Mouse (Mus musculus) hindbrain, embryonic 15.5 days (tissue): ENCODE measurements around the gene Cmtm6. TPM values are rescaled to one million over a fixed set of nuclear protein-coding genes. Genes with fewer than 3 reads are reported as not detected.

Experiments
- ATAC-seq: fragments of 200-750 bp; cut with Nextera tagmentation; 2 replicates; pipeline ENCODE4 v1.8.0; 2017; ENCODE audit warnings: low read depth, moderate number of reproducible peaks, moderate TSS enrichment; ENCODE audit not compliant: low FRiP score
- H3K27ac ChIP-seq: fragments of 300-500 bp; sonication (generic); replicated peaks from 2 replicates; pipeline ENCODE4 v1.5.1; 2015; ENCODE audit warnings: mild to moderate bottlenecking, inconsistent platforms
- H3K27me3 ChIP-seq: fragments of 300-500 bp; sonication (generic); 2 replicates; pipeline ENCODE4 v1.6.1; 2015; ENCODE audit warnings: control low read depth, inconsistent platforms
- H3K36me3 ChIP-seq: fragments of 300-500 bp; sonication (generic); 2 replicates; pipeline ENCODE4 v1.6.1; 2015; ENCODE audit warnings: control low read depth, inconsistent platforms
- H3K4me1 ChIP-seq: fragments of 300-500 bp; sonication (generic); replicated peaks from 2 replicates; pipeline ENCODE4 v1.6.1; 2015; ENCODE audit warnings: control low read depth, inconsistent platforms
- H3K4me2 ChIP-seq: fragments of 300-500 bp; sonication (generic); 2 replicates; pipeline ENCODE4 v1.6.1; 2015; ENCODE audit warnings: moderate library complexity, mild to moderate bottlenecking, inconsistent platforms
- H3K4me3 ChIP-seq: fragments of 300-500 bp; sonication (generic); 2 replicates; pipeline ENCODE4 v1.5.1; 2015; ENCODE audit warnings: mild to moderate bottlenecking, inconsistent platforms
- H3K9ac ChIP-seq: fragments of 300-500 bp; sonication (generic); 2 replicates; pipeline ENCODE4 v1.6.1; 2015; ENCODE audit warnings: inconsistent platforms
- H3K9me3 ChIP-seq: fragments of 300-500 bp; sonication (generic); 2 replicates; pipeline ENCODE4 v1.6.1; 2016; ENCODE audit warnings: control low read depth, inconsistent platforms
- WGBS: fragments of 180-500 bp; shearing (Covaris S2); methylation state at CpG from one replicate; pipeline ENCODE4 v1.1.7; 2015; 5-methylcytosine and 5-hydroxymethylcytosine counted together
- polyA plus RNA-seq: library from polyadenylated mRNA; unstranded; fragments of >200 nt; fragmentation: Nextera tagmentation; extraction: Ambion mirVana; gene quantifications from 2 replicates; pipeline ENCODE4 v1.2.1, GENCODE M21; 2015

The Cmtm6 gene
- polyA plus RNA-seq, 1 experiment from 2014 or later: 18.0 TPM

- Histone ChIP-seq H3K9ac (no peak overlapping the region), H3K36me3 (no peaks in the 10 kb centered on the region), H3K4me1 (no peaks in the 10 kb centered on the region), H3K4me2 (no peak overlapping the region), H3K9me3 (no peaks in the 10 kb centered on the region), H3K27ac (no peak overlapping the region), H3K27me3 (peaks cover 1% of the 10 kb centered on the region; the same call in 1 of the 2 replicates), H3K4me3 (no peak overlapping the region)
- no peak for ATAC-seq
- WGBS: 52% methylated on average over 4 of the region's 4 CpGs
Measured at GRCm38 (mm10) chr9:114759886-114760285, 29.0 kb downstream of the Cmtm6 start.

- H3K4me3 ChIP-seq: no peak overlapping the region
- H3K27ac ChIP-seq: no peak overlapping the region
- ATAC-seq: no peak
- peaks cover 4% of the 10 kb centered on the region; the same call in 1 of the 2 replicates for H3K27me3 ChIP-seq
- no peaks in the 10 kb centered on the region for H3K4me1 ChIP-seq
- no peaks in the 10 kb centered on the region for H3K36me3 ChIP-seq
- H3K4me2 ChIP-seq: no peak overlapping the region
- 89% methylated on average over 5 of the region's 5 CpGs for WGBS
- no peaks in the 10 kb centered on the region for H3K9me3 ChIP-seq
- no peak overlapping the region for H3K9ac ChIP-seq
Measured at GRCm38 (mm10) chr9:114760353-114760752, 29.4 kb downstream of the Cmtm6 start.

GRCm38 (mm10) chr9:114761848-114762247 is 30.9 kb downstream of the Cmtm6 start:
- ATAC-seq: no peak
- Histone ChIP-seq H3K4me3 (no peak overlapping the region), H3K36me3 (no peaks in the 10 kb centered on the region), H3K9ac (no peak overlapping the region), H3K9me3 (no peaks in the 10 kb centered on the region), H3K4me2 (no peak overlapping the region), H3K4me1 (peaks cover 3% of the 10 kb centered on the region; the same call in 1 of the 2 replicates), H3K27me3 (peaks cover 4% of the 10 kb centered on the region; the same call in 1 of the 2 replicates), H3K27ac (no peak overlapping the region)
- 77% methylated on average over 11 of the region's 11 CpGs for WGBS

- Histone ChIP-seq H3K27ac (no peak overlapping the region), H3K4me2 (no peak overlapping the region), H3K9me3 (no peaks in the 10 kb centered on the region), H3K4me3 (no peak overlapping the region), H3K4me1 (peaks cover 16% of the 10 kb centered on the region; the same call in 1 of the 2 replicates), H3K9ac (no peak overlapping the region), H3K27me3 (peaks cover 4% of the 10 kb centered on the region; the same call in 1 of the 2 replicates), H3K36me3 (no peaks in the 10 kb centered on the region)
- ATAC-seq: no peak
- 59% methylated on average over 13 of the region's 13 CpGs for WGBS
Measured at GRCm38 (mm10) chr9:114763341-114763740, 32.4 kb downstream of the Cmtm6 start.

DNA sequence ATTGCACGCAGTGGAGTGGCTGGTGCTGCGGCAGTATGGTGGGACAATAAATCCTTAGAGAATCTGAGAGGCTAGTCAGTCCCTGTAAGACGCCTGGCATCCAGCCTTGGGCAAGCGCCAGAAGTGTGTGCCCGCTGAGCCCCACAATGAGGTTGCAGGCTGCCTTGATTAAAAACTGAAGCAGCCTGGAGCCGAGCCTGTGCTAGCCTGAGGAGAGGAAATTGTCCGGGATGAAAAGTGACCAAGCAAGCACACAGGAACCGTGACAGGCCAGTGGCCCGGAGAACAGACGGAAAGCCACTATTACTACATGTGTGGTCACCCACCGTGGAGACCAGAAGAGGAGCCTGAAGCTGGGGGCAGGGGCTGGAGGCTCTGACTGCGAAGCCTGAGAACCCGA is 36.1 kb downstream of the Cmtm6 start:
- H3K27ac ChIP-seq: peak overlapping the region; percentile 39; the same call in 1 of the 2 replicates
- peak; percentile 87 for ATAC-seq
- H3K4me1 ChIP-seq: peaks cover 16% of the 10 kb centered on the region; the same call in 1 of the 2 replicates
- H3K4me3 ChIP-seq: no peak overlapping the region
- no peaks in the 10 kb centered on the region for H3K36me3 ChIP-seq
- H3K27me3 ChIP-seq: peaks cover 4% of the 10 kb centered on the region; the same call in 1 of the 2 replicates
- no peak overlapping the region for H3K4me2 ChIP-seq
- H3K9ac ChIP-seq: no peak overlapping the region
- no peaks in the 10 kb centered on the region for H3K9me3 ChIP-seq
- 28% methylated on average over 13 of the region's 13 CpGs for WGBS

DNA sequence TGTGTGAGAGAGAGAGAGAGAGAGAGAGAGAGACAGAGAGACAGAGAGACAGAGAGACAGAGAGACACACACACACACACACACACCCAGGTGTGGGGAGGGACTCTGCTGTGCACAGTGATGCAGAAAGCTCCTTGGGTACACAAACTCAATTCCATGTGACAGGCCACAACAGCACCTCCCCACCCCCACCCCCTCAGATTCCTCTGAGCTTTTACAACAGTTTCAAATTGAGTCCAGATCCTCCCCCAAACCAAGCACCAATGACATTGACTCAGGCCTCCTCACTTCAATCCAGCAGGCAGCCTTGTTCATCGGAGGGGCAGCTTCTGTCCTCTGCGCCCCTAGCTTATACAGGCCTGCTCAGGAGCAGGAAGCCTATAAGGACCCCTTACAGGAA is 36.6 kb downstream of the Cmtm6 start:
- no peak overlapping the region for H3K4me2 ChIP-seq
- peaks cover 16% of the 10 kb centered on the region; the same call in 1 of the 2 replicates for H3K4me1 ChIP-seq
- no peak for ATAC-seq
- H3K27me3 ChIP-seq: peaks cover 4% of the 10 kb centered on the region; the same call in 1 of the 2 replicates
- no peak overlapping the region for H3K9ac ChIP-seq
- H3K27ac ChIP-seq: no peak overlapping the region
- 77% methylated on average over 2 of the region's 2 CpGs for WGBS
- H3K4me3 ChIP-seq: no peak overlapping the region
- no peaks in the 10 kb centered on the region for H3K9me3 ChIP-seq
- no peaks in the 10 kb centered on the region for H3K36me3 ChIP-seq

DNA sequence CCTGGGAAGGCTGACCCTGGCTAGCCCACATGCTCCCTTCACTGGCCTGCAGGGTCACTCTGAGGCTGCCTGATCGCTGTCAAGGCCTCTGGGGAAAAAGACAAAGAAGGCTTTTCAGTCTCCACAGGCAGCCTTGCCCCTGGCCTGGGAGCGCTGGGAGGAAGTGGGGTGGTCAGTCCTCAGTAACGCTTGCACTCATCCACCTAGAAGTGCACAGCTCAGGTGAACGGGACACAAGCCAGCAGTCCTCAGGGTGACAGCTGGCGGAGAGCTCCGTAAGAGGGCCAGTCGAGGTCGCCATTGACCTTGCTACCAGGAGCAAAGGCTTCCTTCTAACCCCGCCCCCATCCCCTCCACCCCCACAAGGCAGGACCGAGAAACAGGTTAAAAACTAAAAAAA is 37.1 kb downstream of the Cmtm6 start:
- 57% methylated on average over 10 of the region's 10 CpGs for WGBS
- H3K4me2 ChIP-seq: no peak overlapping the region
- no peak overlapping the region for H3K9ac ChIP-seq
- peaks cover 16% of the 10 kb centered on the region; the same call in 1 of the 2 replicates for H3K4me1 ChIP-seq
- no peak overlapping the region for H3K4me3 ChIP-seq
- H3K27ac ChIP-seq: no peak overlapping the region
- peaks cover 4% of the 10 kb centered on the region; the same call in 1 of the 2 replicates for H3K27me3 ChIP-seq
- ATAC-seq: no peak
- no peaks in the 10 kb centered on the region for H3K9me3 ChIP-seq
- no peaks in the 10 kb centered on the region for H3K36me3 ChIP-seq

DNA sequence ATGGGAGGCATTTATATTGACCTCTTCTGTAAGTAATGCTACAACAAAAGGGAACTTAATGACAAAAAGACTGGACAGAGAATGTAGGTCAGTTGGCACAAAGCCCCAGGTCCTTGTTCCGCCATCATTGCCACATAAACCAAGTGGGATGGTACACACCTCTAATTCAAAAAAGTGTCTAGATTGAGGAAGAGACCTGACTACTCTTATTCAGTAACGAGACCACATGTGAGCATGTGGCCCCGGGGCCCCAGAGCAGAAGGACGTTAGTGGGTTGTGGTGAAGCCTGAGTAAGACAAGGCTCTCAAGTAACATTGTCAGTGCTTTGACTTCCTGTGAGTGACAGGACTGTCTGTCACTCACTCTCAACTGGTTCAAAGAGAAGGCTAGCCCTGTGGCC is 39.3 kb downstream of the Cmtm6 start:
- H3K9ac ChIP-seq: no peak overlapping the region
- H3K4me2 ChIP-seq: no peak overlapping the region
- 92% methylated on average over 4 of the region's 4 CpGs for WGBS
- peaks cover 16% of the 10 kb centered on the region; the same call in 1 of the 2 replicates for H3K4me1 ChIP-seq
- H3K27me3 ChIP-seq: no peaks in the 10 kb centered on the region
- H3K36me3 ChIP-seq: no peaks in the 10 kb centered on the region
- H3K4me3 ChIP-seq: no peak overlapping the region
- no peak overlapping the region for H3K27ac ChIP-seq
- ATAC-seq: no peak
- no peaks in the 10 kb centered on the region for H3K9me3 ChIP-seq

GRCm38 (mm10) chr9:114771565-114771964 is 40.6 kb downstream of the Cmtm6 start:
- no peak overlapping the region for H3K9ac ChIP-seq
- ATAC-seq: no peak
- 84% methylated on average over 7 of the region's 7 CpGs for WGBS

GRCm38 (mm10) chr9:114774629-114775028 is 43.7 kb downstream of the Cmtm6 start:
- Histone ChIP-seq H3K9ac (no peak overlapping the region), H3K4me3 (no peak overlapping the region), H3K36me3 (no peaks in the 10 kb centered on the region), H3K27ac (no peak overlapping the region), H3K27me3 (peaks cover under 1% of the 10 kb centered on the region; the same call in 1 of the 2 replicates), H3K9me3 (no peaks in the 10 kb centered on the region), H3K4me2 (no peak overlapping the region), H3K4me1 (no peaks in the 10 kb centered on the region; the same call in 1 of the 2 replicates)
- no peak for ATAC-seq
- 75% methylated on average over 6 of the region's 6 CpGs for WGBS

More at GRCm38 (mm10) chr9:114771565-114771964, 40.6 kb downstream of the Cmtm6 start:
- Histone ChIP-seq H3K4me1 (peaks cover 16% of the 10 kb centered on the region; the same call in 1 of the 2 replicates), H3K4me2 (no peak overlapping the region), H3K27ac (no peak overlapping the region), H3K36me3 (no peaks in the 10 kb centered on the region), H3K27me3 (no peaks in the 10 kb centered on the region), H3K9me3 (no peaks in the 10 kb centered on the region), H3K4me3 (no peak overlapping the region)

DNA sequence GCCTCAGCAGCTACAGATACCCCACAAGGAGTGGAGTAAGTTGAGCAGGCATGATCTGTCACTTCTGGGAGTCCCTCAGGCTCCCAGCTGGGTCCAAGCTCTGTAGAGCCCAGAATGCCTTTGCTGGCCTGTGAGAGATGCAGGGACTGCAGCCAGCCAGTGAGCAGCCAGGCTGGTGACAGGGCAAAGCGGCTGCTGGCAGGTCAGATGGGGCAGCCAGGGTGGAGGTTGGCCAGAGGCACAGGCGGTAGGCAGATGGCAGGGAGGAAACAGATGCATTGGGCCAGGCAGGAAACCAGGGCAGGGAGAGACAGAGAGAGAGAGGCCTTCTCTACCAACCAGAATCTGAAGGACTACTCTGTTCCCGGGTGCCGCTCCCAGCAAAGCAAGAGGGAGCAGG is 44.4 kb downstream of the Cmtm6 start:
- peak; percentile 71 for ATAC-seq
- Histone ChIP-seq H3K4me1 (peaks cover 1% of the 10 kb centered on the region; the same call in 1 of the 2 replicates), H3K9ac (no peak overlapping the region), H3K9me3 (no peaks in the 10 kb centered on the region), H3K4me2 (no peak overlapping the region), H3K4me3 (no peak overlapping the region), H3K27ac (no peak overlapping the region), H3K27me3 (peaks cover 4% of the 10 kb centered on the region; the same call in 1 of the 2 replicates), H3K36me3 (no peaks in the 10 kb centered on the region)
- whole genome bisulfite sequencing: 64% methylated on average over 4 of the region's 4 CpGs

DNA sequence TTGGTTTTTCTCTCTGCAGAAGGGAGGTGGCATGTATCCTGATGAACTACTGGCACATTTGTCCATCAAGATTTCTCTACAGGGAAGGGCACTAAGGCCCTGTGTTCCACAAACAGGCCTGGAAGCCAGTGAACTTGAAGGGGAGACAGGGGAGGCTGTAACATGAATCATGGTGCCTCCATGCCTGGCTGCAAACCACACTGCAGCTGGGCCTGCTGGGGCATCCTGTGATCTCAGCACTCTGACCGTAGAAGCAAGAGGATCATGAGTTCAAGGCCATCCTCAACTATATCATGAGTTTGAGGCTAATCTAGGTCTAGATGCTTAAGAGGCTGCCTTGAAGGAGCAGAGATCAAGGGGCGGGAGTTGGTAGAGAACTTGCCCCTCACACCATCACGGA is 45.4 kb downstream of the Cmtm6 start:
- ATAC-seq: no peak
- 95% methylated on average over 3 of the region's 3 CpGs for WGBS
- H3K4me1 ChIP-seq: peaks cover 12% of the 10 kb centered on the region
- H3K4me2 ChIP-seq: no peak overlapping the region
- H3K4me3 ChIP-seq: no peak overlapping the region
- no peaks in the 10 kb centered on the region for H3K9me3 ChIP-seq
- no peak overlapping the region for H3K9ac ChIP-seq
- no peaks in the 10 kb centered on the region for H3K36me3 ChIP-seq
- H3K27me3 ChIP-seq: peaks cover 4% of the 10 kb centered on the region; the same call in 1 of the 2 replicates
- H3K27ac ChIP-seq: no peak overlapping the region
